Mouse (Mus musculus) layer of hippocampus, postnatal 10 days (tissue): ENCODE results near the gene Lefty2. TPM values are rescaled to one million over a fixed set of nuclear protein-coding genes. Genes with fewer than 3 reads are reported as not detected.
"Not testable (repeated sequence)": the region's sequence is repeated elsewhere in the genome, so short reads cannot be mapped to it uniquely, and the experiment has no call there.

Source experiments
- DNase-seq, 2 experiments: peaks; one replicate each; pipeline ENCODE4 v3.0.0; 2021; ENCODE audit warnings: low spot score in 2 of 2
- total RNA-seq, 2 experiments: library from RNA; stranded (reverse); gene quantifications; 2 replicates each; pipeline ENCODE4 v1.2.3; 2021

Gene Lefty2
- total RNA-seq, 2 experiments from 2014 or later: 8.7 to 10.2 TPM

DNA sequence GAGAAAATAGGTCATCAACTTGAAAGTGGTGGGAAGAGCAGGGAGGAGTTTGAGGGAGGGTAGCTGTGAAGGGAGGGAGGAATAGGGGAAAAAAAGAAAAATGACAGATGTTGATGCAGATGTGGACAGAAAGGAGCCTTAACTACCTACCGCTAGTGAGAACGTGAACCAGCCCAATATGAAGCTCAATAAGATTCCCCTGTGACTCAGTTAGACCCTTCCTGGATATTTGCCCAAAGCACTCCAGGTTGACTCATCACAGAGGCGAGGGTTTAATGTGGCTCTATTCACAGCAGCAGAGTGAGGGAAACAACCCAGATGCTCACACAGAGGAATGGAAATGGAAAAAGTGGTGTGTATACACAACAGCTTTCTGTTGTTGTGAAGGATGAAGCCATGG, 38.2 kb downstream of the Lefty2 start:
- DNase-seq: no peak

GRCm38 (mm10) chr1:180933659-180934058, 40.8 kb downstream of the Lefty2 start:
- no peak for DNase-seq

- DNase-seq: no peak
Observed at GRCm38 (mm10) chr1:180934467-180935419, 41.8 kb downstream of the Lefty2 start, which contains the start of gene Lefty1. Lefty1 (plus strand) TSS chr1:180935022.

DNA sequence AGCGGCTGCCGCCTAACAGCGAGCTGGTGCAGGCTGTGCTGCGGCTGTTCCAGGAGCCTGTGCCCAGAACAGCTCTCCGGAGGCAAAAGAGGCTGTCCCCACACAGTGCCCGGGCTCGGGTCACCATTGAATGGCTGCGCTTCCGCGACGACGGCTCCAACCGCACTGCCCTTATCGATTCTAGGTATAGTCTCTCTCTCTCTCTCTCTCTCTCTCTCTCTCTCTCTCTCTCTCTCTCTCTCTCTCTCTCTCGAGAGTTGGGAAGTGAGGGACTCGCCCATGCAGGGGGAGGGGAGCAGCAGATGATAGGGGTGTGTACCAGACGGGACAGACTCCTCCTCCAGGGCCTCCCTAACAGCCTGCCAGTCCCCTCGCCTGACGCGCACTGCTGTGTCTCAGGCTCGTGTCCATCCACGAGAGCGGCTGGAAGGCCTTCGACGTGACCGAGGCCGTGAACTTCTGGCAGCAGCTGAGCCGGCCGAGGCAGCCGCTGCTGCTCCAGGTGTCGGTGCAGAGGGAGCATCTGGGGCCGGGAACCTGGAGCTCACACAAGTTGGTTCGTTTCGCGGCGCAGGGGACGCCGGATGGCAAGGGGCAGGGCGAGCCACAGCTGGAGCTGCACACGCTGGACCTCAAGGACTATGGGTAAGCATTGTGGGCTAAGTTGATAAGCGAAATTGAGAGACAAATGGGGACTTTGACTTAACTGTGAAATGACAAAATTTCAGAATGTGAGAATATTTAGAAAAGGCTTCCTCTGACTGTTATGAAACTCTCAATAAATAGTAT, 43.9 kb downstream of the Lefty2 start:
- peak; percentile 35 to 42 for DNase-seq

- DNase-seq: not testable (repeated sequence)
Observed at GRCm38 (mm10) chr1:180937631-180938030, 44.7 kb downstream of the Lefty2 start.

DNA sequence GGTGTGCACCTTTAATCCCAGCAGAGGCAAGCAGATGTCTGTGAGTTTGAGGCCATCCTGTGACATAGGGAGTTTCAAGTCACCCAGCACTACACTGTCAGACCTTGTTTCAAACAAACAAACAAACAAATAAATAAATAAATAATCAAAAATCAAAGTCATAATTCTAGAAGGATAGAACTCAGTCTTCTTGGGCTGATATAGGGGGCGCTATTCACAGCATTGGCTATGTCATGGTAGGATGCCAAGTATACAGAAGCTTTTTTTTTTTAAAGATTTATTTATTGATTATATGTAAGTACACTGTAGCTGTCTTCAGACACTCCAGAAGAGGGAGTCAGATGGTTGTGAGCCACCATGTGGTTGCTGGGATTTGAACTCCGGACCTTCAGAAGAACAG, 45.9 kb downstream of the Lefty2 start:
- not testable (repeated sequence) for DNase-seq

GRCm38 (mm10) chr1:180940776-180941460, 48.0 kb downstream of the Lefty2 start:
- no peak for DNase-seq

- DNase-seq: no peak
Observed at GRCm38 (mm10) chr1:180941726-180942125, 48.8 kb downstream of the Lefty2 start.

DNA sequence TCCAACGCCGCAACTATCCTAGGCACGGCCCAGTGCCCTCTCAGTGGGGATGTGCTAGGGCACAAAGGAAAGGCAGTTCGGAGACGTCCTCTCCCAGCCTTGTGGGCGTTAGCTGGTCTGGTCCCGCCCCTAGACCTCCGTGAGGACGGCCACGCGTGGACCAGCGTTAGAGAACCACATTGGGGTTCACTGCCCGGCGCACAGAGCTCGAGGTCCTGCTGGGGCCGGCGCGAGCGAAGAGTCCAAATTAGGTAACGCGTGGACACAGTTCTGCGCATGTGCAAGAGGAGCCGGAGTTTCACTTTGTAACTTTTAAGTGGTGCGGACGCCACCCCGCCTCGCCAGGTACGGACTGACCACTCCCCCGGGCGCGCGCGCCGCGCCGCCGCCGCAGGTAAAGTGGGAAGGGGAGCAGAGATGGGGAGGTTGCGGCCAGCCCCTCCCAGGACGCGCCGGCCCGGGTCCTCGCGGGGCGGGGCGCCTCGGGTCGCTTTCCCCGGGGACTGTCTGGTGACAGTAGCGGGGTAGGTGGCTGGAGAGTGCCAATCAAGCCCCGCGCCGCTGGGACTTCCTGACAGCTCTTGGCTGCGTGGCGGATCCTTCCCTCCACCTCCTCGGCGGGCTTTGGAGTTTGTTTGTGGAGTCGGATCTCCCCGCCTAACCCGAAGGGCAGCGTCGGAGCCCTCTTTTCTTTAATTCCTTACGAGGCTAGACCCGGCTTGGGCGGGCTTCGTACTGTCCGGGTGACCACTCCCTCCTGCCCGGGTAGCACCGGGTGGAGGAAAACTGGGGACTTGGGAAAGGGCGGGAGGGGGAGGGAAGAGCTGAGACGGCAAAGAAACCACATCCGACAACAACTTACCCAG, 49.5 kb downstream of the Lefty2 start, which contains the start of gene Tmem63a:
Gene Tmem63a, plus strand, starts transcription at position 179 of the 866 bp plus-strand sequence.
- peak; percentile 26 to 46 for DNase-seq

- no peak for DNase-seq
Observed at GRCm38 (mm10) chr1:180943032-180943644, 50.2 kb downstream of the Lefty2 start.

DNA sequence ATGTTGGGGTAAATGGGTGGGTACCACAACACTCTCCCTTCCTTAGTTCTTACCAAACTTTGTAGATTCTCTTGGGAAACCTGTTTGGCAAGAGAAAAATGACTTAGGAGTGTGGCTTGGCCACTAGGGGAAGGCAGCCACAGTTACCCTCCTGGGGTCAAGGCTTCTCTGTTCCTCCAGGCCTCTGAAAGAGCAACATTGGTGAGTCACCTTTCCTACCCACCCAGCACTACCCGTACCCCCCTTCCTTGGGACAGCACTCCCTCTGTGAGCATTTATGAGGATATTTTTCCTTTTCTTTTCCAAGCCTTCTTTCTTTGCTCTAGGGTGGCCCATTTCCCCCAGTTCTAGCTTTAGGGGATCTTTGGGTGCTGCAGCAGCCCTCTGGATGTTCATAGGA, 51.0 kb downstream of the Lefty2 start:
- DNase-seq: no peak

DNA sequence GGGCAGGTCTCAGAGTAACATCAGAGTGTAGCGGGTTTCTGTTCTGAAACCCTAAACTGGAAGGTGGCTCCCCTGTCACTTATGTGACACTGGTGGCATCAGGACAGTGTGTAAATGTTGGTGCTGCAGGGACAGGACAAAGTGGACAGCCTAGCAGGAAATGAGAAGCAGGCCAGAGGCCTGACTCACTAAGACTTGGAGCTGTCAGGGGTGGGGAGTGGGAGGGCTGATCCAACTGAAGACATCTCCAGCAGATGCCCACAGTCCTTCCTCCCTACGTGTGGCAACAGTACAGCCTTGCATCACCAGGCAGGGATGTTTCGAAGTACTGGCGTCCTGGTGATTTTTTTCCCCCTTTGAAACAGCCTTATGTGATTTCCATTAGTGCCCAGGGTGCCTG, 51.6 kb downstream of the Lefty2 start:
- no peak for DNase-seq

DNA sequence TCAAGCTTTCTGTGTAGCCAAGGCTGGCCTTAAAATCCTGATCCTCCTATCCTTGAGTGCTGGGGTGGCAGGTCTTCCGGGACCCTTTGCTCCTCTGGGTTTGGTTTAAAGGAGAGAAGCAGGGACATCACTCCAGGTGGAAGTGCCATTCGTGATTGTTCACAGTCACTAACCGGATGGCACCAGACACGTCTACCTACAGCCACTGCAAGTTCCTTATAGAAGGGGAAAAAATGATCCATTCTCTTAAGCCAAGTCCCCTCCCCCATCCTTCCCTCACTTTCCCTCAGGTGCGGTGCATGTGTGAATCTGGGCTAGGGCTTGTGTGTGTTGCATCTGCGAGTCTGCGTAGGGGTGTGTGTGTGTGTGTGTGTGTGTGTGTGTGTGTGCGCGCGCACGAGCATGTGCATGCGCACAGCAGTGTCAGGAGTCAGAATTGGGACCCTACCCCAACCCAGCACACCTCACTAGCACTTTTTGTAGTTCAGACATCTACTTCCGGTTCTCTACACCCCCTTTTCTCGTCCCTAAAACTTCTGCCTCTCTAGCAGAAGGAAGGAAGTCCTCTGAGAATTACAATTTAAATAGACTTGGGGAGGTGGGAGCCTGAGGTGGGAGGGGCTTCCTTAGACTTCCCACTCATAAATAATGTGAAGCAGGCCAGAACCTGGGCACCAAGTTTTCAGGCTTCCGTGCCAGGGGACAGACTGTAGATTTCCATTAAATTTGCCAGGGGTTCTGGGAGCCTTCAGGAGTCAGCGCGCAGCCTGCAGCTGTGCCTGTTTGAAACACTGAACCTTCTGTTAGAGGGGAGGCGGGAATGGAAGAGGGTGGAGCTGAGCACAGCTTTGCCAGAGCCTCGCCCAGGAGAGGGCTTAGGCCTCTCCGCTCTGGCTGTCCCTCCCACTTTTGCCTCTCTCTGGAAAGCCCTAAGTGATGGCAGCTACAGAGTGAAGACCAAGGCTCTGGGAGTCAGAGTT, 52.4 kb downstream of the Lefty2 start:
- DNase-seq: peak; percentile 29 to 33

DNA sequence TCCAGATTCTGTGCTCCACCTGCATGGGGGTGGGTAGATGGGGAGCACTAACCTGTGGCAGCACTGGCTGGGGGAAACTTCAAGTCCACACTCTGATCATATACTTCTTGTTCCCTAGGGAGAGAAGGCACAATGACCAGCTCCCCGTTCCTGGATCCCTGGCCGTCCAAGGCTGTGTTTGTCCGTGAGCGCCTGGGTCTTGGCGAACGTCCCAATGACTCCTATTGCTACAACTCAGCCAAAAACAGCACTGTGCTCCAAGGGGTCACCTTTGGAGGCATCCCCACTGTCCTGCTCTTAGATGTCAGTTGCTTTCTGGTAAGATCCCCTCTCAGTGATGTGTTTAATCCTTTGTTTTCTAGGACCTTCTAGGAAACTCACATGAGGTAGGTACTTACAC, 53.5 kb downstream of the Lefty2 start:
- no peak for DNase-seq
